Comparison of ENCODE assay signal across 20 mouse cellular contexts in genomic region chr3:90443977-90444376, GRCm38 (mm10). TPM values are rescaled to one million over a fixed set of nuclear protein-coding genes. Genes with fewer than 3 reads are reported as not detected.
DNase-seq lines count a peak whose midpoint lies in the region; TF ChIP-seq lines count a peak whose summit lies in the region.
"Had no signal": no experiment of that assay in that cellular context is flagged by ENCODE, and none has a peak within 500 bp of the region (broad histone marks: within the 10 kb centered on the region; RNA-seq: fewer than 3 reads in every experiment).

No protein-coding gene starts in this region.

- H3K9ac ChIP-seq in ES-Bruce4 (ENCODE audit: low read depth, poor library complexity, severe bottlenecking) = no peak overlapping the region
- H3K9ac ChIP-seq: embryonic facial prominence, embryonic 13.5 days; forebrain, embryonic 12.5 days; heart, embryonic 12.5 days; hindbrain, embryonic 15.5 days had no signal

- WGBS in limb, embryonic 10.5 days = 88% methylated on average over 3 of the region's 3 CpGs

- no peak for TF ChIP-seq CTCF in ES-Bruce4 (IDR thresholded peaks at IDR 0.05; ENCODE audit: low read depth, low read length)

- H3K27me3 ChIP-seq in ES-Bruce4 (ENCODE audit: control insufficient read depth, insufficient read depth, low read length, poor library complexity, severe bottlenecking) = no peaks in the 10 kb centered on the region
- no peaks in the 10 kb centered on the region for H3K27me3 ChIP-seq in limb, embryonic 10.5 days (ENCODE audit: low read depth, poor library complexity, severe bottlenecking)
- H3K27me3 ChIP-seq: embryonic facial prominence, embryonic 13.5 days; forebrain, embryonic 12.5 days; heart, embryonic 12.5 days; hindbrain, embryonic 15.5 days had no signal

- no peak for TF ChIP-seq EP300 in ES-Bruce4 (IDR thresholded peaks at IDR 0.05; ENCODE audit: insufficient read depth, low read depth, low read length)

- H3K27ac ChIP-seq in ES-Bruce4 (ENCODE audit: insufficient read depth, low read length) = peak overlapping the region; percentile 86
- H3K27ac ChIP-seq in limb, embryonic 10.5 days = peak overlapping the region; percentile 5; the same call in 1 of the 2 replicates
- H3K27ac ChIP-seq: embryonic facial prominence, embryonic 13.5 days; forebrain, embryonic 12.5 days; heart, adult 2 months; hindbrain, embryonic 10.5 days; hindbrain, embryonic 15.5 days had no signal

- DNase-seq in adrenal gland, postnatal 36 days = peak; percentile 42 to 43
- no peak for DNase-seq in adrenal gland, postnatal 25 days
- DNase-seq in R1 (ENCODE audit: low read depth, low spot score) = peak; percentile 60
- no peak for DNase-seq in limb, embryonic 10.5 days (ENCODE audit: low spot score)
- DNase-seq in embryo, embryonic 11 days = no peak
- DNase-seq in neural tube, embryonic 10.5 days (ENCODE audit: extremely low spot score, low spot score) = no peak
- DNase-seq: cerebellum, adult 11 months; cerebellum, adult 8-10 months; cerebellum, postnatal 14 days; gastrocnemius, postnatal 14 days; heart, adult 2 months; kidney, adult 9 months had no signal

- peaks cover 4% of the 10 kb centered on the region for H3K4me1 ChIP-seq in ES-Bruce4 (ENCODE audit: control insufficient read depth, insufficient read depth, low read length)
- peaks cover 37% of the 10 kb centered on the region for H3K4me1 ChIP-seq in limb, embryonic 10.5 days

- no peak for TF ChIP-seq POLR2A in ES-Bruce4 (IDR thresholded peaks at IDR 0.05; ENCODE audit: insufficient read depth, low read length)

- no peaks in the 10 kb centered on the region for H3K36me3 ChIP-seq in ES-Bruce4 (ENCODE audit: control insufficient read depth, insufficient read depth, low read length, poor library complexity, severe bottlenecking)
- H3K36me3 ChIP-seq in limb, embryonic 10.5 days = no peaks in the 10 kb centered on the region
- H3K36me3 ChIP-seq: embryonic facial prominence, embryonic 13.5 days; forebrain, embryonic 12.5 days; heart, embryonic 12.5 days; hindbrain, embryonic 10.5 days; hindbrain, embryonic 15.5 days had no signal

- no peak overlapping the region for H3K4me3 ChIP-seq in ES-Bruce4 (ENCODE audit: low read depth, low read length)
- H3K4me3 ChIP-seq in limb, embryonic 10.5 days = no peak overlapping the region
- H3K4me3 ChIP-seq: embryonic facial prominence, embryonic 13.5 days; forebrain, embryonic 12.5 days; heart, adult 2 months; heart, embryonic 12.5 days; hindbrain, embryonic 10.5 days; hindbrain, embryonic 15.5 days had no signal

- no peaks in the 10 kb centered on the region for H3K9me3 ChIP-seq in ES-Bruce4 (replicated peaks; ENCODE audit: control insufficient read depth, insufficient read depth, low read length, poor library complexity, severe bottlenecking)
- no peaks in the 10 kb centered on the region for H3K9me3 ChIP-seq in limb, embryonic 10.5 days (replicated peaks)
- H3K9me3 ChIP-seq: embryonic facial prominence, embryonic 13.5 days; forebrain, embryonic 12.5 days; heart, embryonic 12.5 days; hindbrain, embryonic 10.5 days; hindbrain, embryonic 15.5 days had no signal

RNA-seq across cellular contexts. Expression of gene Ints3, which starts 10.6 kb away (rescaled TPM):
- total RNA-seq in adrenal gland, postnatal 36 days (2021) = 10 to 100 TPM; 79.4 to 89.6 TPM
- total RNA-seq in adrenal gland, postnatal 25 days (2021) = 91.2 and 92.3 TPM in 2 replicates
- 68.6 and 71.0 TPM in 2 replicates for polyA plus RNA-seq in ES-Bruce4 (2011; ENCODE audit: insufficient read depth, insufficient read length, low read depth, missing spikeins)
- polyA plus RNA-seq in limb, embryonic 10.5 days (2016; fragmentation: Nextera tagmentation; extraction: Ambion mirVana) = 53.3 and 53.5 TPM in 2 replicates

RNA-seq across cellular contexts. Expression of gene Npr1, which starts 21.7 kb away (rescaled TPM):
- total RNA-seq in adrenal gland, postnatal 36 days (2021) = 100 to 1,000 TPM; 203 to 287 TPM
- 224 and 269 TPM in 2 replicates for total RNA-seq in adrenal gland, postnatal 25 days (2021)
- 10.8 and 13.6 TPM in 2 replicates for polyA plus RNA-seq in ES-Bruce4 (2011; ENCODE audit: insufficient read depth, insufficient read length, low read depth, missing spikeins)
- polyA plus RNA-seq in limb, embryonic 10.5 days (2016; fragmentation: Nextera tagmentation; extraction: Ambion mirVana) = 3.5 and 4.7 TPM in 2 replicates
- total RNA-seq: common myeloid progenitor, adult 5-6 weeks had no signal
- polyA plus RNA-seq: activated CD4-positive, CD25-positive, alpha-beta regulatory T cell, adult 4 months had no signal

RNA-seq across cellular contexts. Expression of gene Ilf2, which starts 31.9 kb away (rescaled TPM):
- total RNA-seq in adrenal gland, postnatal 36 days (2021) = 10 to 100 TPM; 56.9 to 63.7 TPM
- 65.6 and 65.7 TPM in 2 replicates for total RNA-seq in adrenal gland, postnatal 25 days (2021)
- 211 and 233 TPM in 2 replicates for polyA plus RNA-seq in ES-Bruce4 (2011; ENCODE audit: insufficient read depth, insufficient read length, low read depth, missing spikeins)
- polyA plus RNA-seq in limb, embryonic 10.5 days (2016; fragmentation: Nextera tagmentation; extraction: Ambion mirVana) = 374 and 379 TPM in 2 replicates

RNA-seq across cellular contexts. Expression of gene Snapin, which starts 46.9 kb away (rescaled TPM):
- total RNA-seq in adrenal gland, postnatal 36 days (2021) = 10 to 100 TPM; 53.3 to 79.3 TPM
- total RNA-seq in adrenal gland, postnatal 25 days (2021) = 67.2 and 74.0 TPM in 2 replicates
- 63.9 and 65.1 TPM in 2 replicates for polyA plus RNA-seq in ES-Bruce4 (2011; ENCODE audit: insufficient read depth, insufficient read length, low read depth, missing spikeins)
- polyA plus RNA-seq in limb, embryonic 10.5 days (2016; fragmentation: Nextera tagmentation; extraction: Ambion mirVana) = 49.1 and 60.3 TPM in 2 replicates

RNA-seq across cellular contexts. Expression of gene Slc27a3, which starts 54.2 kb away (rescaled TPM):
- 100 to 1,000 TPM; 132 to 156 TPM for total RNA-seq in adrenal gland, postnatal 36 days (2021)
- 130 and 146 TPM in 2 replicates for total RNA-seq in adrenal gland, postnatal 25 days (2021)
- 11.0 and 12.5 TPM in 2 replicates for polyA plus RNA-seq in ES-Bruce4 (2011; ENCODE audit: insufficient read depth, insufficient read length, low read depth, missing spikeins)
- polyA plus RNA-seq in limb, embryonic 10.5 days (2016; fragmentation: Nextera tagmentation; extraction: Ambion mirVana) = 37.4 and 41.9 TPM in 2 replicates

Comparison
In these comparisons a context has a peak if more than half of its experiments do, and no peak if none do; other contexts are left out.
1. DNase-seq: peak in adrenal gland, postnatal 36 days (2 of 2) and R1 (single experiment); none in adrenal gland, postnatal 25 days (single experiment), limb, embryonic 10.5 days (single experiment), embryo, embryonic 11 days (single experiment) and neural tube, embryonic 10.5 days (single experiment).